Mouse (Mus musculus): ENCODE results near the gene Hnrnpab.

The Hnrnpab gene

DNA sequence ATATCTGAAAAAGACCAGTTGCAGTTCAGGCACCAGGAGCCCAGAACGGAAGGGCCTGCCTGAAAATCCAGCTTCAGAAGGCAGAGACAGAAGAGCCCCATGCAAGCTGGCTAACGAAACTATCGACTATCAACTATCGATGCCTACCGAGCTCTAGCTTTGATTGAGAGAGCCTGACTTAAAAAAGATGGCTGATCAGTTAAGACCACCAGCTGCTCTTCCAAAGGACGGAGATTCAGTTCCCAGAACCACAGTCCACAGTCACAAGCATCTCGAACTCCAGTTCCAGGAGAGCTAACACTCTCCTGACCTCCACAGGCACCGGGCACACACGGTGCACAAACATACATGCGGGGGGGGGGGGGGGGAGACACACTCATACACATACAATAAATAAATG is 52.1 kb downstream of the Hnrnpab start:
- no peak for DNase-seq

DNA sequence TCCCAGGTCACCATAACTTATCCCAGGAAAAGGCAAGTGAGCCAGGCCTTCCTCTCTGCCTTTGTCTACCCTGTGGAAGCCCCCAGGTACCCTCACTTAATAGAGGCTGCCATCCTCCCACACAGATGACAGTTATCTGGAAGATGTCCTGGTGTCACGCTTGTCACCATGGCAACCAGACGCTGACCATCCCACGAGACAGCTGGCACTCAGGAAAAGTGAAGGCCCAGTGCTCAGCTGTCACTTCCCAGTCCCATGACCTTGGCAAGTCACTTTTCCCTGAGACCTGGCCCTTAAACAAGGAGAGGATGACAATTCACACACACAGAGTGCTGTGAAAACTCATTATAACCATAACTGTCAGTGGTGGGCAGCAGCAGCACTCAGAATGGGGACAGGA is 54.6 kb downstream of the Hnrnpab start:
- DNase-seq, result no peak

DNA sequence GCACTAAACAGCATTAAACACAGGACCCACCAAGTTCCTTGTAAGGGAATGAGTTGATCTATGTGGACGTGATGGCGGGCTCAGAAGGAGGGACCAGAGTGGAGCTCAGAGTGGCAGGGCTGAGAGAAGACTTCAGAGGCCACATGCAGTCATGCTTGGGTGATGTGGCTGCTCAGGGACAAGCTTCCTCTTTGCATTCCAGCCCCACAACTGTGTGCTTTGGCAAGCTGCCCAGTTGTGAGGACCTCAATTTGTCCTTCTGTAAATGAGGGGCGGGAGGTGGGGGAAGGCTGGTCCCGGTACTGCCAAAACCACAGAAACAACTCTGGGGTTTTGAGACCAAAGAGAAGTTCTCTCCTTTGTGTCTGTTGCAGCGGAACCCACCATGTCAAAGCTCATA is 55.4 kb downstream of the Hnrnpab start:
- DNase-seq, result peak; percentile 6
